ENCODE assay signal across 8 mouse cellular contexts in the genomic region with DNA sequence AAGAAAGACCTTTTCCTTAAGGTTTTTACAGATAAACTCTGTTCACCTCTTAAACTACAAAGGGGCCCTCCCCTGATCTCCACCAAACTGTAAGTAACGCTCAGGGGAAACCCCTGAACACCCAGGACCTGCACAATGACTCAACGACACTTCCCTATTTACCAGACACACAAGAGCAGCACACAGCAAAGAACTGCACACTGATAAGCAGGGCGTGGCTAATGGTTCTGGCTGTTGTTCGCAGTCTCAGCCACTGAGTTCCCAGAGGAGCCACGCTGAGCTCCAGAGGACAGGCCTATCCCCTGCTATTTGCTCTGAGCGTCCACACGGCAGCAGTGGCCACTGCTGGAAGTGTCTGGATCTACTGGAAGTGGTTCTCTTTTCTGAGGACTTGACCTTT.
DNase-seq lines count a peak whose midpoint lies in the region; ATAC-seq and TF ChIP-seq lines count a peak whose summit lies in the region.

No protein-coding gene starts in this region.

- TF ChIP-seq POLR2A in kidney, adult 2 months (IDR thresholded peaks at IDR 0.05; ENCODE audit: low read depth, low read length) = no peak
- no peak for TF ChIP-seq POLR2A in brain, embryonic 14.5 days (IDR thresholded peaks at IDR 0.05; ENCODE audit: borderline replicate concordance, extremely low read depth, insufficient read depth, insufficient read length, poor library complexity, severe bottlenecking)

- H3K36me3 ChIP-seq in kidney, adult 2 months (ENCODE audit: control insufficient read depth, insufficient read depth, low read length) = no peaks in the 10 kb centered on the region
- H3K36me3 ChIP-seq in intestine, embryonic 15.5 days = no peaks in the 10 kb centered on the region
- H3K36me3 ChIP-seq in macrophage (ENCODE audit: inconsistent target) = no peaks in the 10 kb centered on the region

- DNase-seq in kidney, adult 2 months = peak; percentile 28
- DNase-seq in kidney, adult 9 months = no peak
- peak; percentile 56 for DNase-seq in brain, embryonic 14.5 days (ENCODE audit: low read depth)
- DNase-seq in spleen, adult 12 weeks (ENCODE audit: low spot score) = peak; percentile 48
- no peak for DNase-seq in right cerebral cortex, postnatal 36 days (ENCODE audit: low spot score in 2 of 2)

- H3K4me1 ChIP-seq in kidney, adult 2 months (ENCODE audit: control insufficient read depth, insufficient read depth, low read length) = no peaks in the 10 kb centered on the region
- H3K4me1 ChIP-seq in intestine, embryonic 15.5 days (replicated peaks) = no peaks in the 10 kb centered on the region; the same call in 1 of the 2 replicates

- TF ChIP-seq CTCF in kidney, adult 2 months (conservative IDR thresholded peaks at IDR 0.05; ENCODE audit: insufficient read depth, insufficient read length, low read depth, low read length) = 0 out of 2 replicates have a peak, but pooled peaks have one; percentile 18
- no peak for TF ChIP-seq CTCF in brain, embryonic 14.5 days (IDR thresholded peaks at IDR 0.05; ENCODE audit: borderline replicate concordance, extremely low read depth, insufficient read depth, insufficient read length)

- H3K4me3 ChIP-seq in kidney, adult 2 months (ENCODE audit: insufficient read depth, low read depth, low read length) = no peak overlapping the region
- no peak overlapping the region for H3K4me3 ChIP-seq in intestine, embryonic 15.5 days (replicated peaks)
- no peak overlapping the region for H3K4me3 ChIP-seq in macrophage (ENCODE audit: inconsistent target)

- ATAC-seq in granulocyte monocyte progenitor cell, adult 5-6 weeks (replicated peaks; ENCODE audit: poor library complexity, severe bottlenecking) = peak; percentile 95
- peak; percentile 94 for ATAC-seq in intestine, embryonic 15.5 days

- H3K27ac ChIP-seq in kidney, adult 2 months (ENCODE audit: insufficient read depth, low read depth, low read length) = no peak overlapping the region
- H3K27ac ChIP-seq in intestine, embryonic 15.5 days = no peak overlapping the region
- H3K27ac ChIP-seq in macrophage = 0 out of 2 replicates have a peak overlapping the region, but pooled peaks have one; percentile 4

- 54% methylated on average over 7 of the region's 7 CpGs for WGBS in kidney, adult 2 months
- WGBS in intestine, embryonic 15.5 days = 31% methylated on average over 7 of the region's 7 CpGs
- 2% methylated on average over 7 of the region's 7 CpGs for WGBS in macrophage (ENCODE audit: missing documents)

- no peaks in the 10 kb centered on the region for H3K27me3 ChIP-seq in kidney, adult 2 months (replicated peaks; ENCODE audit: control insufficient read depth, insufficient read depth, low read length)
- H3K27me3 ChIP-seq in intestine, embryonic 15.5 days (replicated peaks) = no peaks in the 10 kb centered on the region

- H3K79me2 ChIP-seq in macrophage (ENCODE audit: inconsistent target) = peaks cover 33% of the 10 kb centered on the region

- no peak overlapping the region for H3K9ac ChIP-seq in intestine, embryonic 15.5 days

- no peaks in the 10 kb centered on the region for H3K9me3 ChIP-seq in intestine, embryonic 15.5 days

- no peak overlapping the region for H3K4me2 ChIP-seq in intestine, embryonic 15.5 days (replicated peaks)

Comparison
In these comparisons a context has a peak if more than half of its experiments do, and no peak if none do; other contexts are left out.
1. DNase-seq: peak in kidney, adult 2 months (single experiment), brain, embryonic 14.5 days (single experiment) and spleen, adult 12 weeks (single experiment); none in kidney, adult 9 months (single experiment) and right cerebral cortex, postnatal 36 days (0 of 2).